Mouse (Mus musculus) embryonic facial prominence, embryonic 14.5 days (tissue): ENCODE data around the gene Zbed6. TPM values are rescaled to one million over a fixed set of nuclear protein-coding genes. Genes with fewer than 3 reads are reported as not detected.
"Not testable (repeated sequence)": the region's sequence is repeated elsewhere in the genome, so short reads cannot be mapped to it uniquely, and the experiment has no call there.

ENCODE experiments used
- ATAC-seq: fragments of 200-750 bp; cut with Nextera tagmentation; 2 replicates; pipeline ENCODE4 v1.8.0; 2017; ENCODE audit warnings: low read depth, moderate number of reproducible peaks, moderate TSS enrichment
- DNase-seq: peaks from one replicate; pipeline ENCODE4 v3.0.0-alpha.2; 2015; ENCODE audit warnings: low spot score
- H3K27ac ChIP-seq: fragments of 300-500 bp; sonication (generic); replicated peaks from 2 replicates; pipeline ENCODE4 v1.5.1; 2014; ENCODE audit warnings: low read depth, mild to moderate bottlenecking, low read length, moderate library complexity
- H3K27me3 ChIP-seq: fragments of 300-500 bp; sonication (generic); replicated peaks from 2 replicates; pipeline ENCODE4 v1.6.1; 2014; ENCODE audit warnings: low read length; ENCODE audit not compliant: control insufficient read depth, insufficient read depth
- H3K36me3 ChIP-seq: fragments of 300-500 bp; sonication (generic); 2 replicates; pipeline ENCODE4 v1.6.1; 2014; ENCODE audit warnings: low read length, mixed read lengths; ENCODE audit not compliant: control insufficient read depth, insufficient read depth
- H3K4me1 ChIP-seq: fragments of 300-500 bp; sonication (generic); 2 replicates; pipeline ENCODE4 v1.6.1; 2014; ENCODE audit warnings: antibody characterized with exemption, low read length; ENCODE audit not compliant: control insufficient read depth, insufficient read depth
- H3K4me2 ChIP-seq: fragments of 300-500 bp; sonication (generic); 2 replicates; pipeline ENCODE4 v1.6.1; 2014; ENCODE audit warnings: low read depth, mild to moderate bottlenecking, low read length, moderate library complexity, mixed read lengths
- H3K4me3 ChIP-seq: fragments of 300-500 bp; sonication (generic); 2 replicates; pipeline ENCODE4 v1.5.1; 2014; ENCODE audit warnings: low read depth, mild to moderate bottlenecking, low read length
- H3K9ac ChIP-seq: fragments of 300-500 bp; sonication (generic); 2 replicates; pipeline ENCODE4 v1.6.1; 2014; ENCODE audit warnings: low read depth, mild to moderate bottlenecking, low read length, moderate library complexity, mixed read lengths
- H3K9me3 ChIP-seq: fragments of 300-500 bp; sonication (generic); 2 replicates; pipeline ENCODE4 v1.6.1; 2016; ENCODE audit warnings: low read length; ENCODE audit not compliant: control insufficient read depth
- WGBS: fragments of 180-500 bp; shearing (Covaris S2); extraction: QIAGEN DNeasy Blood & Tissue Kit; methylation state at CpG from one replicate; pipeline ENCODE4 v1.1.7; 2014; 5-methylcytosine and 5-hydroxymethylcytosine counted together
- polyA plus RNA-seq: library from polyadenylated mRNA; unstranded; fragments of >200 nt; fragmentation: Nextera tagmentation; extraction: Ambion mirVana; gene quantifications from 2 replicates; pipeline ENCODE4 v1.2.1, GENCODE M21; 2014

Zbed6 gene
- polyA plus RNA-seq, 1 experiment from 2014 or later: not detected

- Histone ChIP-seq H3K4me3 (no peak overlapping the region), H3K36me3 (no peaks in the 10 kb centered on the region), H3K9me3 (no peaks in the 10 kb centered on the region), H3K4me1 (no peaks in the 10 kb centered on the region), H3K9ac (no peak overlapping the region), H3K27me3 (no peaks in the 10 kb centered on the region), H3K4me2 (no peak overlapping the region), H3K27ac (no peak overlapping the region)
- DNase-seq (no peak), ATAC-seq (no peak)
- 80% methylated on average over 3 of the region's 3 CpGs for WGBS
Observed at GRCm38 (mm10) chr1:133668618-133669017, 7.9 kb upstream of the Zbed6 start.

GRCm38 (mm10) chr1:133667721-133668120 lies 7.0 kb upstream of the Zbed6 start:
- DNase-seq (no peak), ATAC-seq (no peak)
- Histone ChIP-seq H3K4me3 (no peak overlapping the region), H3K9me3 (no peaks in the 10 kb centered on the region), H3K27me3 (no peaks in the 10 kb centered on the region), H3K36me3 (no peaks in the 10 kb centered on the region), H3K9ac (no peak overlapping the region), H3K4me1 (no peaks in the 10 kb centered on the region), H3K27ac (no peak overlapping the region), H3K4me2 (no peak overlapping the region)
- WGBS: 44% methylated on average over 7 of the region's 7 CpGs

DNA sequence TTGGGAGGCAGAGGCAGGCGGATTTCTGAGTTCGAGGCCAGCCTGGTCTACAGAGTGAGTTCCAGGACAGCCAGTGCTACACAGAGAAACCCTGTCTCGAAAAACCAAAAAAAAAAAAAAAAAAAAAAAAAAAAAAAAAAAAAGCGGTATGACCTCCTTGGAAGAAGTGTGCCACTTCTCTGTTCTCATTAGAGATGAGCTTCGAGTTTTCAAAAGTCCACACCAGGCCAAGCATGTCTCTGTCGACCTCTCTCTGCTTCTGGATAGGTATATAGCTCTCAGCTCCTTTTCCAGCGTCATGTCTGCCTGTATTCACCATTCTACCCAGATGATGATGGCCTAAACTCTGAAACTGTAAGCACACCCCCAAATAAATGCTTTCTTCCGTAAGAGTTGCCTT lies 5.0 kb upstream of the Zbed6 start:
- not testable (repeated sequence) for H3K9ac ChIP-seq, DNase-seq, H3K9me3 ChIP-seq, H3K4me2 ChIP-seq, H3K27me3 ChIP-seq, H3K27ac ChIP-seq, H3K36me3 ChIP-seq, ATAC-seq, H3K4me3 ChIP-seq, H3K4me1 ChIP-seq
- WGBS: 78% methylated on average over 7 of the region's 8 CpGs

GRCm38 (mm10) chr1:133664203-133664970 lies 3.7 kb upstream of the Zbed6 start:
- Histone ChIP-seq H3K36me3 (peaks cover 2% of the 10 kb centered on the region; the same call in 1 of the 2 replicates), H3K9me3 (no peaks in the 10 kb centered on the region), H3K4me1 (peaks cover 6% of the 10 kb centered on the region), H3K9ac (no peak overlapping the region), H3K27ac (peak overlapping the region; percentile 44; the same call in 1 of the 2 replicates), H3K4me3 (no peak overlapping the region), H3K27me3 (no peaks in the 10 kb centered on the region), H3K4me2 (no peak overlapping the region)
- ATAC-seq (no peak), DNase-seq (no peak)
- 65% methylated on average over 11 of the region's 11 CpGs for WGBS

- DNase-seq: peak; percentile 12
Observed at GRCm38 (mm10) chr1:133663427-133663826, 2.7 kb upstream of the Zbed6 start.

DNA sequence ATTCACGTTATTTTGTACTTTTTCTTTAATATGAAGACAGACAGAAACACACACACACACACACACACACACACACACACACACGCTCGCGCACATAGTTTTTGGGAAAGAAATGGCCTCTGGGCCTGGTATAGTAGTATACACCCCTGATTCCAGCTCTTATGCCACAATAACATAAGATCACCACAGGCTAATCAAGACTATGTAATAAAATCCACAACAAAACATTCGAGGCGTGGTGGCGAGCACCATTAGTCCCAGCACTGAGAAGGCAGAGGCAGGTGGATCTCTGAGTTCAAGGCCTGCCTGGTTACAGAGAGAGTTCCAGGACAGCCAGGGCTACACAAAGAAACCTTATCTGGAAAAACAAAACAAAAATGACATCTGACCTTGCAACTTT lies 2.3 kb upstream of the Zbed6 start:
- Histone ChIP-seq H3K27ac (no peak overlapping the region; the same call in 1 of the 2 replicates), H3K4me3 (no peak overlapping the region), H3K36me3 (peaks cover 17% of the 10 kb centered on the region), H3K9me3 (no peaks in the 10 kb centered on the region), H3K4me1 (peaks cover 19% of the 10 kb centered on the region), H3K27me3 (no peaks in the 10 kb centered on the region), H3K9ac (no peak overlapping the region), H3K4me2 (no peak overlapping the region)
- 95% methylated on average over 7 of the region's 7 CpGs for WGBS
- ATAC-seq: no peak
- DNase-seq: no peak

More at GRCm38 (mm10) chr1:133663427-133663826, 2.7 kb upstream of the Zbed6 start:
- Histone ChIP-seq H3K27me3 (no peaks in the 10 kb centered on the region), H3K27ac (peak overlapping the region; percentile 44; the same call in 1 of the 2 replicates), H3K4me3 (no peak overlapping the region), H3K4me2 (no peak overlapping the region), H3K9me3 (no peaks in the 10 kb centered on the region), H3K4me1 (peaks cover 14% of the 10 kb centered on the region), H3K9ac (no peak overlapping the region), H3K36me3 (peaks cover 12% of the 10 kb centered on the region; the same call in 1 of the 2 replicates)
- 61% methylated on average over 4 of the region's 4 CpGs for WGBS
- ATAC-seq: no peak

- Histone ChIP-seq H3K9ac (peak within 1 kb of the TSS; percentile 92), H3K27me3 (no peaks in the 10 kb centered on the region), H3K9me3 (no peaks in the 10 kb centered on the region), H3K4me1 (peaks cover 26% of the 10 kb centered on the region), H3K27ac (peak within 1 kb of the TSS; percentile 97), H3K36me3 (peaks cover 32% of the 10 kb centered on the region), H3K4me2 (peak within 1 kb of the TSS; percentile 73), H3K4me3 (peak within 1 kb of the TSS; percentile 64)
- 3% methylated on average over 24 of the region's 26 CpGs for WGBS
- DNase-seq (peak; percentile 99), ATAC-seq (peak; percentile 99)
Observed at GRCm38 (mm10) chr1:133661203-133661933, 683 bp upstream of the Zbed6 start, which contains the start of gene Gm38394. Gene Gm38394 (minus strand): TSS chr1:133661318.

DNA sequence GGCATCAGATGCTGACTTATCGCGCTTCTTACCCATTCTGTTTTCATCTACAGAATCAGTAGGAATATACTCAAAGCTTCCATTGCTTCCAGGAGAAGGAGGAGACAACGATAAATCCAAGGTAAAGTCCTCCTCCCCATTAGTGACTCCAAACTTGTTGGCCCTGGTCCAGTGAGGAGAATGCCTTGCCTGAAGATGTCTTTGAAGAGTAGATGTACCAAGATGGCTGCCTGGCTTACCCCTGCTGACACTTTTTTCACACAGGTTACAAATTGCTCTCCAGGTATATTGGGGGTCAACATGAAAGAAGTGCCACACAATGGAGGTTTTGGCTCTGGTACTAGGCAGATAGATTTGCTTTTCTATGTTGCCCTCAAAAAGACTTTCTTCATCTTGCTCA lies 1.8 kb downstream of the Zbed6 start:
- Histone ChIP-seq H3K9ac (no peak overlapping the region; the same call in 1 of the 2 replicates), H3K4me2 (peak overlapping the region; percentile 73), H3K4me3 (no peak overlapping the region), H3K4me1 (peaks cover 26% of the 10 kb centered on the region), H3K36me3 (peaks cover 39% of the 10 kb centered on the region), H3K27ac (no peak overlapping the region), H3K9me3 (no peaks in the 10 kb centered on the region), H3K27me3 (no peaks in the 10 kb centered on the region)
- DNase-seq (peak; percentile 2), ATAC-seq (no peak)
- 64% methylated on average over 3 of the region's 3 CpGs for WGBS
